In the genomic region with DNA sequence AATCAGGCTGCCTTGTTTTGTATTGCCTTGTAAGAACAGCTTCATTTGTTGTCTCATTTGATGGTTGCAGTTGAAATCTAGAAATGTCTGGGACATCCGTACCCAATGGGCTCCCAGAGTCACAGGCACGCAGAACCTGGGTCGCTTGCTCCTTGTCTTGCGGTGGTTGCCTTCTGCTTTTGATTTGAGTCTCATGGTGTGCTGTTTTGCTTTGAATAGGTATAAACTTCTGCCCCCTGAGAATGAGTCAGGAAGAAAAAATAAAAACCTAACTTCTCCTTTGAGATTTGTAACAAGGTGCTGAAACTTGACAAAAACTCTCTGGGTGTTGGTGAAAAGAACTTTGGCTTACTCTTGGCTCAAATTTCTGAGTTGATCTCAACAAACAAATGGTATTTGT, we compare ENCODE assay signal across 24 mouse cellular contexts.
"Had no signal": no experiment of that assay in that cellular context is flagged by ENCODE, and none has a peak within 500 bp of the region (broad histone marks: within the 10 kb centered on the region; RNA-seq: fewer than 3 reads in every experiment).

No protein-coding gene starts in this region.

- H3K4me3 ChIP-seq: heart, embryonic 10.5 days; heart, embryonic 12.5 days; hindbrain, embryonic 10.5 days; hindbrain, embryonic 12.5 days; intestine, embryonic 15.5 days; layer of hippocampus, adult 2 months; left cerebral cortex, adult 2 months; limb, embryonic 13.5 days; limb, embryonic 15.5 days had no signal

- H3K27ac ChIP-seq: heart, embryonic 10.5 days; hindbrain, embryonic 10.5 days; hindbrain, embryonic 12.5 days; hindbrain, embryonic 14.5 days; intestine, embryonic 15.5 days; layer of hippocampus, adult 2 months; left cerebral cortex, adult 2 months; limb, embryonic 13.5 days; limb, embryonic 15.5 days had no signal

- H3K27me3 ChIP-seq: heart, embryonic 12.5 days; hindbrain, embryonic 12.5 days; intestine, embryonic 15.5 days; limb, embryonic 13.5 days; limb, embryonic 15.5 days had no signal

- DNase-seq: forebrain, postnatal 0 days; gastrocnemius, postnatal 14 days; gastrocnemius, postnatal 36 days; heart, adult 11 months; heart, postnatal 10 days; heart, postnatal 4 days; kidney, adult 18-20 months; kidney, adult 8-10 months; kidney, postnatal 10 days; kidney, postnatal 36 days; left cerebral cortex, postnatal 4 days had no signal

- H3K9me3 ChIP-seq: heart, embryonic 10.5 days; heart, embryonic 12.5 days; hindbrain, embryonic 10.5 days; hindbrain, embryonic 12.5 days; intestine, embryonic 15.5 days; limb, embryonic 13.5 days; limb, embryonic 15.5 days had no signal

- H3K36me3 ChIP-seq: heart, embryonic 10.5 days; heart, embryonic 12.5 days; hindbrain, embryonic 10.5 days; hindbrain, embryonic 12.5 days; intestine, embryonic 15.5 days; limb, embryonic 13.5 days; limb, embryonic 15.5 days had no signal

- H3K9ac ChIP-seq: forebrain, postnatal 0 days; heart, embryonic 12.5 days; hindbrain, embryonic 12.5 days; hindbrain, embryonic 14.5 days; intestine, embryonic 15.5 days; limb, embryonic 13.5 days; limb, embryonic 15.5 days had no signal

- H3K4me2 ChIP-seq: heart, embryonic 12.5 days; hindbrain, embryonic 12.5 days; hindbrain, embryonic 14.5 days; intestine, embryonic 15.5 days; limb, embryonic 13.5 days; limb, embryonic 15.5 days had no signal

- ATAC-seq: forebrain, postnatal 0 days; hindbrain, embryonic 16.5 days; inflammation-experienced regulatory T-cells, adult 6 months; intestine, embryonic 15.5 days; intestine, postnatal 0 days had no signal

- H3K4me1 ChIP-seq: hindbrain, embryonic 10.5 days; hindbrain, embryonic 12.5 days had no signal
